Mouse (Mus musculus) testis, adult 2 months (tissue): ENCODE results near the gene Wnt5b. TPM values are rescaled to one million over a fixed set of nuclear protein-coding genes. Genes with fewer than 3 reads are reported as not detected.
A peak's percentile ranks its signal among the peaks of the same experiment; 100 is the strongest.

Experiments
- H3K27ac ChIP-seq: fragments of 200-500 bp; 2 replicates; pipeline ENCODE4 v1.5.1; 2012; ENCODE audit warnings: low read depth, low read length; ENCODE audit not compliant: control insufficient read depth, insufficient read depth
- H3K27me3 ChIP-seq: fragments of 200-500 bp; 2 replicates; pipeline ENCODE4 v1.6.1; 2012; ENCODE audit warnings: mild to moderate bottlenecking, low read length, moderate library complexity; ENCODE audit not compliant: control insufficient read depth, insufficient read depth
- H3K36me3 ChIP-seq: fragments of 200-500 bp; 2 replicates; pipeline ENCODE4 v1.6.1; 2012; ENCODE audit warnings: mild to moderate bottlenecking, low read length; ENCODE audit not compliant: control insufficient read depth, insufficient read depth
- H3K4me1 ChIP-seq: fragments of 200-500 bp; 2 replicates; pipeline ENCODE4 v1.6.1; 2012; ENCODE audit warnings: low read length; ENCODE audit not compliant: control insufficient read depth, insufficient read depth
- H3K4me3 ChIP-seq: fragments of 200-500 bp; 2 replicates; pipeline ENCODE4 v1.5.1; 2012; ENCODE audit warnings: low read depth, mild to moderate bottlenecking, low read length, moderate library complexity, mixed read lengths; ENCODE audit not compliant: control insufficient read depth
- CTCF ChIP-seq: fragments of 200-500 bp; IDR thresholded peaks from 2 replicates; pipeline ENCODE4 v1.5.1; 2012; ENCODE audit warnings: low read depth, mild to moderate bottlenecking, inconsistent platforms, low read length, moderate library complexity; ENCODE audit not compliant: control insufficient read depth, insufficient read depth, insufficient replicate concordance
- POLR2A ChIP-seq: fragments of 200-500 bp; IDR thresholded peaks from 2 replicates; pipeline ENCODE4 v1.6.1; 2012; ENCODE audit warnings: low read depth, mild to moderate bottlenecking, inconsistent platforms, low read length, moderate library complexity; ENCODE audit not compliant: control insufficient read depth
- polyA plus RNA-seq: library from polyadenylated mRNA; depleted of rRNA; stranded (reverse); fragments of >200 nt; gene quantifications from 2 replicates; pipeline ENCODE4 v1.2.3, GENCODE M21; 2012

The Wnt5b gene
- polyA plus RNA-seq, 1 experiment, result 3.8 TPM

- Histone ChIP-seq H3K27ac (no peak overlapping the region), H3K36me3 (no peaks in the 10 kb centered on the region)
Observed at GRCm38 (mm10) chr6:119470777-119471176, 73.4 kb downstream of the Wnt5b start.

DNA sequence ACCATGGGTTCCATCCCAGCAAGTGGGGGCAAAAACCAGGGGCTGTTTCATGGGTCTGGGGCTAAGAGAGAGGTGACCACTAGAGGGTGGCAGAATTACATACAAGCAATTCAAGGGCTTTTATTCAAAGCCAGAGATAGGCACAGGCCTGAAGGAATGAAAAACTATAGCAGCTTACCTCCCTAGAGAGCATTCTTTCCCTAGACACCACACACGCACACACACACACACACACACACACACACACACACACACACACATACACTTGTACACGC, 76.4 kb downstream of the Wnt5b start:
- no peak for TF ChIP-seq POLR2A
- no peak for TF ChIP-seq CTCF
- Histone ChIP-seq H3K27me3 (no peaks in the 10 kb centered on the region), H3K36me3 (no peaks in the 10 kb centered on the region), H3K4me1 (peaks cover 9% of the 10 kb centered on the region), H3K4me3 (no peak overlapping the region), H3K27ac (peak overlapping the region; percentile 82)

More at GRCm38 (mm10) chr6:119470777-119471176, 73.4 kb downstream of the Wnt5b start:
- TF ChIP-seq POLR2A, result no peak
- no peak for TF ChIP-seq CTCF
- H3K4me3 ChIP-seq, result no peak overlapping the region
- H3K27me3 ChIP-seq, result no peaks in the 10 kb centered on the region
- H3K4me1 ChIP-seq, result peaks cover 7% of the 10 kb centered on the region

GRCm38 (mm10) chr6:119466921-119467784, 77.0 kb downstream of the Wnt5b start:
- H3K27ac ChIP-seq, result peak overlapping the region; percentile 82
- H3K4me3 ChIP-seq, result no peak overlapping the region

GRCm38 (mm10) chr6:119466161-119466560, 78.0 kb downstream of the Wnt5b start:
- Histone ChIP-seq H3K36me3 (no peaks in the 10 kb centered on the region), H3K4me3 (no peak overlapping the region), H3K4me1 (peaks cover 9% of the 10 kb centered on the region), H3K27me3 (no peaks in the 10 kb centered on the region), H3K27ac (no peak overlapping the region)
- no peak for TF ChIP-seq POLR2A
- no peak for TF ChIP-seq CTCF

More at GRCm38 (mm10) chr6:119466921-119467784, 77.0 kb downstream of the Wnt5b start:
- H3K27me3 ChIP-seq, result no peaks in the 10 kb centered on the region
- no peaks in the 10 kb centered on the region for H3K36me3 ChIP-seq
- TF ChIP-seq CTCF (no peak), POLR2A (no peak)
- peaks cover 9% of the 10 kb centered on the region for H3K4me1 ChIP-seq

GRCm38 (mm10) chr6:119460391-119460790, 83.8 kb downstream of the Wnt5b start:
- no peak overlapping the region for H3K27ac ChIP-seq
- H3K4me3 ChIP-seq, result no peak overlapping the region
- peaks cover 2% of the 10 kb centered on the region; the same call in 1 of the 2 replicates for H3K4me1 ChIP-seq
- no peaks in the 10 kb centered on the region for H3K27me3 ChIP-seq
- H3K36me3 ChIP-seq, result no peaks in the 10 kb centered on the region
- TF ChIP-seq CTCF (no peak), POLR2A (no peak)

DNA sequence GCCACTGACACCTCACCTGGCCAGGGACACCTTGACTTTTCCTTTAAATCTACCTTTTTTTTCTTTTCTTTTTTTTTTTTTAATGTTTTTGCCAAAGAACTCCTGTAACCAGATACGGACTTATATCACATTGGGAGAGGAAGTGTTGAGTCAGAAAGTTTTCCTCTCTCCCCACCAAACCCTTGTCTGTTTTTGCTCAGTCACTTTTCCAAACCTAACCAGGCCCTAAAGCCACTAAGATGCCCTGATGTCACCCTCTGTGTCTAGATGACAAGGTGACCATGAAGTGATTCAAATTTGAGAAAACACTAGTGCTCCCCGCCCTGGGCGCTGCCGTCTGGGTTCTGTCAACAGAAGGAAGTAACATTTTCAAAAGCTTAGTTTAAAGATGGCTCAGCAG, 85.1 kb downstream of the Wnt5b start:
- no peak for TF ChIP-seq POLR2A
- no peak for TF ChIP-seq CTCF

DNA sequence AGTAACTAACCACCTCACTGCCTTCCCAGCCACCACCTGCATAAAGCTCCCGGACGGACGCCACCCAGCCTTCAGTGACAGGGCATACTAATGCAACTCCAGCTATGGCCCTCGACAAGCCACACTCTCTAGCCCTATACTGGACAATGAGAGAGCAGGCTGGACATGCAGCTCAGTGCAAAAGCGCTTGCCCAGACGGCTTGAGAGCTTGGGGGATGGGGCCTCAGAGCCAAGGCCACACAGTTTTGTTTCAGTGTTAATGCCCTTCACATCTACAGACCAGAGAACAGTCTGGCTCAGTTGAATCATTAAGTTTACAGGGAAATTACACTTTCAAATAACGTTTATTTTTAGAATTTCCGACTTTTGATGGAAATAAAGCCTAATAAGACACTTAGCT, 86.0 kb downstream of the Wnt5b start:
- no peak overlapping the region for H3K4me3 ChIP-seq
- H3K36me3 ChIP-seq, result no peaks in the 10 kb centered on the region
- no peaks in the 10 kb centered on the region for H3K4me1 ChIP-seq
- H3K27me3 ChIP-seq, result no peaks in the 10 kb centered on the region
- TF ChIP-seq CTCF (no peak), POLR2A (no peak)
- no peak overlapping the region for H3K27ac ChIP-seq

More for the DNA sequence above, 85.1 kb downstream of the Wnt5b start:
- no peaks in the 10 kb centered on the region for H3K4me1 ChIP-seq
- no peak overlapping the region for H3K27ac ChIP-seq
- no peaks in the 10 kb centered on the region for H3K27me3 ChIP-seq
- no peak overlapping the region for H3K4me3 ChIP-seq
- no peaks in the 10 kb centered on the region for H3K36me3 ChIP-seq
